9 mouse cellular contexts compared by ENCODE assay signal in the genomic region with DNA sequence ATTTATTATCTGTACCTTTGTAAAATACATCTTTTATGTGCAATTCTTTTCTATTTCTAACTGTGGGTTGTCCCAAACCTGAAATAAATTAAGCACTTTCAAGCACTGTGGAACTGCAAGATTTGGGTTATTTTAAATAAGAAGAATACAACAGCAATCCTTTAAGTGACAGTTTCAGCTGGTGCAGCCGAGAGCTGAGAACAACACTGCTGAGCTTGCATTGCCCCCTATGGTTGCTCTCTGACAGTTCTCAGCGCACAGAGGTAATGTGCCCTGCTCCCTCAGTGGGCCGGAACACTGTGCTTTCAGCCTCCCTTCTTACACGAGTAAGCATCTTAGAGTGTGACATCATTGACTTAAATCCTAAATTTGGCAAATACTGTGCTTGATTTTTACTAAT.
DNase-seq lines count a peak whose midpoint lies in the region; ATAC-seq and TF ChIP-seq lines count a peak whose summit lies in the region.
"Had no signal": no experiment of that assay in that cellular context is flagged by ENCODE, and none has a peak within 500 bp of the region (broad histone marks: within the 10 kb centered on the region; RNA-seq: fewer than 3 reads in every experiment).

No protein-coding gene starts in this region.

- ATAC-seq in midbrain, embryonic 16.5 days: peak; percentile 94

- DNase-seq in cerebellum, postnatal 14 days: peak; percentile 32 to 41
- DNase-seq in cerebellum, adult 11-12 months: no peak
- peak; percentile 93 for DNase-seq in brain, embryonic 14.5 days (ENCODE audit: low read depth)
- peak; percentile 36 for DNase-seq in hindbrain, embryonic 10.5 days (ENCODE audit: low spot score)
- DNase-seq in urinary bladder, postnatal 36 days (ENCODE audit: low spot score in 2 of 2): no peak
- no peak for DNase-seq in cerebellum, adult 9-10 months
- no peak for DNase-seq in heart, postnatal 36 days
- DNase-seq: heart, adult 11 months had no signal

- H3K4me2 ChIP-seq in midbrain, embryonic 16.5 days (ENCODE audit: low read length): no peak overlapping the region

- intact Hi-C loops in heart, postnatal 36 days (cut with DNase I): no loop called here

- no peaks in the 10 kb centered on the region for H3K27me3 ChIP-seq in hindbrain, embryonic 10.5 days (ENCODE audit: insufficient read depth, poor library complexity, severe bottlenecking)
- H3K27me3 ChIP-seq in midbrain, embryonic 16.5 days (ENCODE audit: control insufficient read depth, insufficient read depth, low read depth, low read length): no peaks in the 10 kb centered on the region

- no peak overlapping the region for H3K27ac ChIP-seq in hindbrain, embryonic 10.5 days
- no peak overlapping the region for H3K27ac ChIP-seq in midbrain, embryonic 16.5 days (ENCODE audit: low read length)

- peak; percentile 84 for TF ChIP-seq CTCF in brain, embryonic 14.5 days (IDR thresholded peaks at IDR 0.05; ENCODE audit: borderline replicate concordance, extremely low read depth, insufficient read depth, insufficient read length)

- H3K9ac ChIP-seq in midbrain, embryonic 16.5 days (ENCODE audit: low read depth, low read length): no peak overlapping the region

- H3K9me3 ChIP-seq in hindbrain, embryonic 10.5 days: no peaks in the 10 kb centered on the region
- H3K9me3 ChIP-seq in midbrain, embryonic 16.5 days (replicated peaks; ENCODE audit: control insufficient read depth, low read length, poor library complexity, severe bottlenecking): no peaks in the 10 kb centered on the region

- no peak overlapping the region for H3K4me3 ChIP-seq in hindbrain, embryonic 10.5 days
- H3K4me3 ChIP-seq in midbrain, embryonic 16.5 days (ENCODE audit: low read depth, low read length): no peak overlapping the region

- no peaks in the 10 kb centered on the region for H3K36me3 ChIP-seq in hindbrain, embryonic 10.5 days
- H3K36me3 ChIP-seq in midbrain, embryonic 16.5 days (ENCODE audit: control insufficient read depth, insufficient read depth, low read length): no peaks in the 10 kb centered on the region

- no peak for TF ChIP-seq POLR2A in brain, embryonic 14.5 days (IDR thresholded peaks at IDR 0.05; ENCODE audit: borderline replicate concordance, extremely low read depth, insufficient read depth, insufficient read length, poor library complexity, severe bottlenecking)

- 18% methylated on average over 4 of the region's 4 CpGs for WGBS in hindbrain, embryonic 10.5 days
- 7% methylated on average over 4 of the region's 4 CpGs for WGBS in midbrain, embryonic 16.5 days

- no peaks in the 10 kb centered on the region for H3K4me1 ChIP-seq in hindbrain, embryonic 10.5 days (replicated peaks)
- peaks cover 3% of the 10 kb centered on the region; the same call in 1 of the 2 replicates for H3K4me1 ChIP-seq in midbrain, embryonic 16.5 days (ENCODE audit: control insufficient read depth, insufficient read depth, low read length)

Comparison
In these comparisons a context has a peak if more than half of its experiments do, and no peak if none do; other contexts are left out.
1. DNase-seq: peak in cerebellum, postnatal 14 days (2 of 2), brain, embryonic 14.5 days (single experiment) and hindbrain, embryonic 10.5 days (single experiment); none in cerebellum, adult 11-12 months (single experiment), urinary bladder, postnatal 36 days (0 of 2), cerebellum, adult 9-10 months (single experiment) and heart, postnatal 36 days (0 of 2).